Mouse (Mus musculus) frontal cortex, adult 2 months (tissue): Measurements from ENCODE around the gene Trpm5. TPM values are rescaled to one million over a fixed set of nuclear protein-coding genes. Genes with fewer than 3 reads are reported as not detected.

ENCODE experiments used
- DNase-seq, 2 experiments: peaks; one replicate each; pipeline ENCODE4 v3.0.0; 2022; ENCODE audit warnings: low spot score in 1 of 2; ENCODE audit errors: extremely low spot score in 1 of 2
- polyA plus RNA-seq: library from polyadenylated mRNA; depleted of rRNA; stranded (reverse); fragments of >200 nt; gene quantifications from 2 replicates; pipeline ENCODE4 v1.2.3, GENCODE M21; 2012

Trpm5 gene
- polyA plus RNA-seq, 1 experiment = 0.04 TPM

GRCm38 (mm10) chr7:143065692-143066091, 28.8 kb downstream of the Trpm5 start:
- no peak for DNase-seq

- no peak for DNase-seq
Measured at GRCm38 (mm10) chr7:143064226-143064625, 30.2 kb downstream of the Trpm5 start.

GRCm38 (mm10) chr7:143062704-143063103, 31.7 kb downstream of the Trpm5 start:
- no peak for DNase-seq

GRCm38 (mm10) chr7:143059202-143059870, 35.1 kb downstream of the Trpm5 start:
- DNase-seq = no peak

- no peak for DNase-seq
Measured at GRCm38 (mm10) chr7:143058221-143058697, 36.2 kb downstream of the Trpm5 start.

GRCm38 (mm10) chr7:143057667-143058220, 36.7 kb downstream of the Trpm5 start:
- DNase-seq = no peak

GRCm38 (mm10) chr7:143057023-143057422, 37.4 kb downstream of the Trpm5 start:
- DNase-seq = no peak

- no peak for DNase-seq
Measured at GRCm38 (mm10) chr7:143055499-143056186, 38.8 kb downstream of the Trpm5 start.

GRCm38 (mm10) chr7:143055001-143055400, 39.4 kb downstream of the Trpm5 start:
- no peak for DNase-seq

- no peak for DNase-seq
Measured at GRCm38 (mm10) chr7:143054612-143054965, 39.9 kb downstream of the Trpm5 start.

- no peak for DNase-seq
Measured at GRCm38 (mm10) chr7:143053961-143054611, 40.4 kb downstream of the Trpm5 start.

GRCm38 (mm10) chr7:143053008-143053899, 41.2 kb downstream of the Trpm5 start:
- peak in 1 of 2 experiments; percentile 57 for DNase-seq

GRCm38 (mm10) chr7:143052626-143053007, 41.8 kb downstream of the Trpm5 start, which contains the start of gene Cd81:
Gene Cd81, plus strand, starts transcription at chr7:143052739.
- DNase-seq = peak; percentile 61 to 87

- DNase-seq = no peak
Measured at GRCm38 (mm10) chr7:143051316-143051715, 43.1 kb downstream of the Trpm5 start.

- DNase-seq = no peak
Measured at GRCm38 (mm10) chr7:143049841-143050816, 44.3 kb downstream of the Trpm5 start.

- no peak for DNase-seq
Measured at GRCm38 (mm10) chr7:143049331-143049730, 45.1 kb downstream of the Trpm5 start.

- DNase-seq = no peak
Measured at GRCm38 (mm10) chr7:143046358-143046757, 48.1 kb downstream of the Trpm5 start.

GRCm38 (mm10) chr7:143044826-143045206, 49.6 kb downstream of the Trpm5 start:
- no peak for DNase-seq
